Mouse (Mus musculus) olfactory bulb, adult 2 months (tissue): ENCODE measurements around the gene Ybx3. TPM values are rescaled to one million over a fixed set of nuclear protein-coding genes. Genes with fewer than 3 reads are reported as not detected.

Experiments used
- H3K27ac ChIP-seq: fragments of 200-500 bp; 2 replicates; pipeline ENCODE4 v1.5.1; 2012; ENCODE audit warnings: low read depth, low read length; ENCODE audit not compliant: insufficient read depth
- H3K4me1 ChIP-seq: fragments of 200-500 bp; 2 replicates; pipeline ENCODE4 v1.6.1; 2012; ENCODE audit warnings: low read length; ENCODE audit not compliant: control insufficient read depth, insufficient read depth
- H3K4me3 ChIP-seq: fragments of 200-500 bp; 2 replicates; pipeline ENCODE4 v1.5.1; 2012; ENCODE audit warnings: mild to moderate bottlenecking, low read depth, low read length, moderate library complexity; ENCODE audit not compliant: insufficient read depth
- CTCF ChIP-seq: fragments of 200-500 bp; IDR thresholded peaks from 2 replicates; pipeline ENCODE4 v1.5.1; 2012; ENCODE audit warnings: low read depth, mild to moderate bottlenecking, low read length, moderate library complexity; ENCODE audit not compliant: insufficient read depth
- POLR2A ChIP-seq: fragments of 200-500 bp; IDR thresholded peaks from 2 replicates; pipeline ENCODE4 v1.6.1; 2012; ENCODE audit warnings: mild to moderate bottlenecking, low read depth, low read length, moderate library complexity; ENCODE audit not compliant: insufficient read depth
- WGBS: fragments of 180-500 bp; shearing (Covaris S2); methylation state at CpG from one replicate; pipeline ENCODE4 v1.1.7; 2018; 5-methylcytosine and 5-hydroxymethylcytosine counted together
- polyA plus RNA-seq: library from polyadenylated mRNA; stranded (reverse); fragments of >200 nt; gene quantifications from 2 replicates; pipeline ENCODE4 v1.2.4, GENCODE M21; 2012; ENCODE audit warnings: low replicate concordance; ENCODE audit not compliant: missing spikeins, insufficient read depth, insufficient read length

The Ybx3 gene
- polyA plus RNA-seq, 1 experiment, result not detected

DNA sequence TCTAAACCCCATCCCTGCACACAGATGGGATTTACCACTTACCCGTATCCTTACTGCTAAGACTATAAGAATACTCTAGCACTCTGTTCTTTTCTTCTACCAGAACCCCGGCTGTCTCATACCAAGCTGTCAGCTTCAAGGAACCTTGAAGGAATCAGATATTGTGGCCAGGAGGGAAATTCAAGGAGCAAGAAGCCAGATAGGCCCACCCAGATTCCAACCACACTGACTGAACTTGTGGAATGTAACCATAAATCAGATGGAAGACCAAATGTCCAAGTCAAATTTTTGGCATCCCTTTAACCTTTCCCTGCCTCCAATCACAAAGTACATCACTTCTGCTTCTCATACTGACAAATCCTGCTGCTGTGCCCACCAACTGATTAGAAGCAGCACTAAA lies 41.2 kb downstream of the Ybx3 start:
- TF ChIP-seq CTCF, result no peak
- TF ChIP-seq POLR2A, result no peak
- WGBS, result 89% methylated on average over 2 of the region's 2 CpGs
- no peak overlapping the region for H3K4me3 ChIP-seq
- H3K4me1 ChIP-seq, result no peaks in the 10 kb centered on the region
- no peak overlapping the region for H3K27ac ChIP-seq

DNA sequence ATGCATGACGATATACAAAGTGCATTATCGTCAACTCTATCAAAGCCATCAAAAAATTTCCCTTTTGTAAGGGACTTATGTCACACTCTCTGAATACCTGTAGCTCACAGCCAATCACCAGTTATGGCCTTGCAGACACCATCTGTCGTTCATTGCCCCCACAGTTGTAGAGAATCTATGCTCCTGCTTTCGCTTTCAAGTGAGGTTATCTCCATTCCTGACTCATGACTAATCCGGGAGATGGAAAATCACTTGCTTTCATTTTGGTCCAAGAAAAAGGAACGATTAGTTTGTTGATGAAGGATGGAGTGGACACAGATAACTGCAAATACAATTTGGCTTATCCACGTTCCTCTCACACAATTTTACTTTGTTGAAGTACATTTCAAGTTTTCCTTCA lies 43.9 kb downstream of the Ybx3 start:
- H3K27ac ChIP-seq, result no peak overlapping the region
- no peak for TF ChIP-seq POLR2A
- TF ChIP-seq CTCF, result no peak
- WGBS, result 86% methylated on average over 7 of the region's 7 CpGs
- H3K4me3 ChIP-seq, result no peak overlapping the region
- H3K4me1 ChIP-seq, result no peaks in the 10 kb centered on the region

DNA sequence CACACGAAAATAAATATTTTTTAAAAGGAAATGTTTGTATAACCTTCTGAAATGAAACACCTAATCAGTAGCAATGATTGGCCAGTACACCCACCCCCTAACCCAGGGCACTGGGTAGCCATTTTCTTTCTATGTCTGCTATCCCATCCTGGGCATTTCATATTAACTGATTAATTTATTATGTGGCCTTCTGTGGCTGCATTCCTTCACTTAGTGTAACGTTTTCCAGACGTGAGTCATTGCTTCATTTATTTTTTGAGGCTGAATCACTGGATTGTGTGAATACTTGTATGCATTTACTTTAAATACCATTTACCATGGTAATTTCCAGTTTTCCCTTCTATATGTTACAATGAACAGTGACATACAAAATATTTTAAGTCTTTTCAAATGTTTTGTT lies 48.2 kb downstream of the Ybx3 start:
- WGBS, result 64% methylated on average over 3 of the region's 3 CpGs
- TF ChIP-seq POLR2A (no peak), CTCF (no peak)
- no peak overlapping the region for H3K4me3 ChIP-seq
- H3K27ac ChIP-seq, result no peak overlapping the region
- H3K4me1 ChIP-seq, result no peaks in the 10 kb centered on the region

DNA sequence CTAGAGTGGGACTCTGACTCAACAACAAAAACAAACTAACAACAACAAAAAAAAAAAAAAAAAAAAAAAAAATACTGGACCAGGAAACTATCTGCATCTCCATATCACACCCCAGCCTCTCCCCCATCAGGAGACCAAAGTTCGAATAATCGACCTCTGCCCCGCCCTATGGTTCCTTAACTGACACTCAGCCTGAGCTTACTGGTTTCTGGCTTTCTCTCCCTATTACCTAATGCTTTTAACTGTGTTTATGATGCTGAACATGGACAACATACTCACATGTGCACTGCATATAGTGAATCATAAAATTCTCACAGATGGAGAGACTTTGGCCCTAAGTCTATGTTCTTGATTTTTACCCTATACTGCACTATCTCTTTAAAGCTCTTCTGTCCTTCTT lies 49.0 kb downstream of the Ybx3 start:
- H3K4me1 ChIP-seq, result no peaks in the 10 kb centered on the region
- WGBS, result 85% methylated on average over 3 of the region's 3 CpGs
- TF ChIP-seq POLR2A, result no peak
- TF ChIP-seq CTCF, result no peak
- H3K27ac ChIP-seq, result no peak overlapping the region
- H3K4me3 ChIP-seq, result no peak overlapping the region

DNA sequence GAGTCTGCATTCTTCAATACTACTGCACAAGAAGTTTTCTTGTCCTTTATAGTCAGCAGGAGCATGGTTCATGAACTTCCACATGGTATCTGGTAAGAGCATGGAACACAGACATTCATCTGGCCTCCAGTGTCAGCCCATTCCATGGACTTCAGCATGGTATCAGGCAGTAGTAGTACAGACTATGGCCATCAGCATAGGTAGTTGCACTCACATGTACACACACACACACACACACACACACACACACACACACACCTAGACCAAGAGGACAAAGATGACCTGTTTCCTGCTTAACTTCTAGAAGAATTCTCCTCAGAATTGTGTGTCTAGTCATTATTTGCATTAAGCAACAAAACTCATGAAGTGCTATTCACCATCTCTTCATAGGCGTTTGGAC lies 49.5 kb downstream of the Ybx3 start:
- no peak overlapping the region for H3K27ac ChIP-seq
- 63% methylated on average over 1 of the region's 1 CpGs for WGBS
- H3K4me3 ChIP-seq, result no peak overlapping the region
- no peaks in the 10 kb centered on the region for H3K4me1 ChIP-seq
- TF ChIP-seq CTCF (no peak), POLR2A (no peak)

DNA sequence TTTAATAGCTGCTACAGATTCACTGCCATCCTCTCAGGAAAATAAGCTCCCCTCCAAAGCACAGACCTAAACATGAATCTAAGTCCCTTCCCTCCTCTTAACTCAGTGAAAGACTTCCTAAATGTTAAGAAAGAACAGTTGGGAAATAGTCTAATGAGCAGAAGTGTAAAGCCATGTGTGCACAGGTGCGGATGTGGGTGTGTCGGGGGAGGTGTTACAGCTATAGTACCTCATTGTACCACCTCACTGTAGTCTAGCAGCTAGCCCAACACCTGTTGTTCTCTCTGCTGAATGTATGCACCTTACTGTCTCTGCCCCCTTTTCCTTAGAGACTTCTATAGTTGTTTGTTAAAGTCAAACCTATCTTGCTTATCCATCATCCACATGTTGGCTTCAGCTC lies 61.2 kb downstream of the Ybx3 start:
- no peaks in the 10 kb centered on the region for H3K4me1 ChIP-seq
- H3K27ac ChIP-seq, result no peak overlapping the region
- WGBS, result 93% methylated on average over 2 of the region's 2 CpGs
- TF ChIP-seq CTCF, result no peak
- no peak for TF ChIP-seq POLR2A
- no peak overlapping the region for H3K4me3 ChIP-seq

DNA sequence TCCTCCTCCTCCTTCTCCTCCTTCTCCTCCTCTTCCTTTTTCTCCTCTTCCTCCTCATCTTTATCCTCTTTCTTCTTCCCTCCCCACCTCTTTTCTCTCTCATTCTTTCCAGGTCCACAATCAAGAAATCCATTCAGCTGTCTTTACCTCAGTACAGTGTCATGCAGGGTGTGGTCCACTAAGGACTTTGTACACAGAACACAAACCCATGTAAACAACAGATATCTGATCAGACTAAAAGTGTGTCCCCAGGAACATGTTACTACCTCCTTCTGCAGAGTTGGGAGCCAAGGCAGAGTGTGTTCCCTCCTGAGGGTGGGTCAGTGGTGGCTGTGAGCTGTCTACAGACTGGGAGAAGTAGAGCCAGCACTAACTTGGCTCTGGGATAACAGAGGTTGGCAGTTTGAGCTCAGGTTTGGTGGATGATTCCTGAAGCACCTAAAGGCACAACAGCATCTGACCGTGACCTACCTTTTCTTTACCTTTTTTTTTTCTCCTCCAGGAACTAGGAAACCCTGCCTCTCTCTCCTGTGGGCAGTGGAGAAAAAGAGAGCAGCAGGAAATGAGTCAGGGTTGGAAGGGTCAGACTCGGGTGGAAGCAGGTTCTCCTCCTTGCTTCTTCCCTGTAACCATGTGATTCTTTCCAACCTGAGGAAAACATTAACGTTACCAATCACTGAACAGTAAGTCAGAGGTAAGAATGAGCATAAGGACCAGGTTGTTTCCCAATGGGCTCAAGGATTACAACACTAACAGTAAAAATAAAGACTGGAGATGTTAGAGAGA lies 66.2 kb downstream of the Ybx3 start:
- 74% methylated on average over 3 of the region's 3 CpGs for WGBS

DNA sequence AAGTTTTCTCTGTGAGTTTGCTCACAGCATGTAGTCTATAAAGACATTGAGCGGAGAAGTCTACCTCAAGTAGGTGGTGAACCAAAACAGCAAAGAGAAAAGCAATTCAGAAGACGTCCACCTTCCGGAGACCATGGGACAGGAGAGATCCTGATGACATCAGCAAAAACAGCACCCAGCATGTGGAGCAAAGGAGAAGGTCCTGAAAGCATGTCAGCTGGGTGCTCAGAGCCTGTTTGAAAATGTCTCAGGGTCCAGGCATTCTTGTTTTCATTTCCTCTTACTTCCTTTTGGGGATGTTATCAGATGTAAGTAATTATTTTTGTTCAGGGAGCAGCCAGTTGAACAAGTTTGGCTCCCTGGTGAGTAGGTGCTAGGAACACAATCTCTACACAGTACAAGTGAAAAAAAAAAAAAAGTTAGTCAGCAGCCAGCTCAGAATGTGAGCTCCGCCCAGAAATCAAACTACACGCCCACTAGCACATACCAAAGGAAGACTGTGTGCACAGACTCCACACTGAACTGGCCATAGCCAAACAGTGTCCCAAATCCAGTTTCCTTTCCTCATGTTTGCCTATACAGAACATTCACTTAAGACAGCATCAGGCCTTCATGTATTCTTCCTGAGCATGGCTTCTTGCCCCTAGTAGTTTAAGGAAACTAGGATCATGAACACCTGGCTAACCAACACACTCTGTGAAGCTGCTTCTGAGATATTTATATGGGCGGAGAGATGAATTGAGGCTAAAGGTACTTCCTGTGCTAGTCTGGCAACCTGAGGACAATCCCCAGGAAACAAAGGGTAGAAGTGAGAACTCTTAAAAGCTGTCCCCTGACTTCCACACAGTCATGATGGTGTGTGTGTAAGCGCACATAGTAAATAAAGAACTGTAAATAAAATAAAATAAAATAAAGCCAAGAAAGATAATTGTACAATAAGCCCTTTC lies 71.8 kb downstream of the Ybx3 start:
- Histone ChIP-seq H3K4me1 (no peaks in the 10 kb centered on the region), H3K27ac (no peak overlapping the region), H3K4me3 (no peak overlapping the region)
- 87% methylated on average over 7 of the region's 7 CpGs for WGBS
- no peak for TF ChIP-seq CTCF
- TF ChIP-seq POLR2A, result no peak

More for the DNA sequence above, 66.2 kb downstream of the Ybx3 start:
- no peak overlapping the region for H3K27ac ChIP-seq
- H3K4me1 ChIP-seq, result no peaks in the 10 kb centered on the region
- no peak overlapping the region for H3K4me3 ChIP-seq
- no peak for TF ChIP-seq POLR2A
- no peak for TF ChIP-seq CTCF

Other genes starting within 250 kb of the Ybx3 start
- not detected in 2 replicates for gene Klra2, start 141.1 kb downstream of the Ybx3 start, polyA plus RNA-seq
- not detected in 2 replicates for gene Magohb, start 95.2 kb downstream of the Ybx3 start, polyA plus RNA-seq
- gene Styk1, start 34.9 kb downstream of the Ybx3 start, polyA plus RNA-seq, result not detected in 2 replicates
- not detected in 2 replicates for gene 5430401F13Rik, start 97.9 kb upstream of the Ybx3 start, polyA plus RNA-seq
- not detected in 2 replicates for gene Gm6619, start 97.9 kb upstream of the Ybx3 start, polyA plus RNA-seq
- not detected in 2 replicates for gene Tas2r130, start 242.4 kb upstream of the Ybx3 start, polyA plus RNA-seq